Mouse (Mus musculus): ENCODE measurements around the gene Cntn4.

Gene Cntn4

GRCm38 (mm10) chr6:106078629-106079028, 401.2 kb downstream of the Cntn4 start:
- DNase-seq (ENCODE audit: inconsistent ontology term): no peak

DNA sequence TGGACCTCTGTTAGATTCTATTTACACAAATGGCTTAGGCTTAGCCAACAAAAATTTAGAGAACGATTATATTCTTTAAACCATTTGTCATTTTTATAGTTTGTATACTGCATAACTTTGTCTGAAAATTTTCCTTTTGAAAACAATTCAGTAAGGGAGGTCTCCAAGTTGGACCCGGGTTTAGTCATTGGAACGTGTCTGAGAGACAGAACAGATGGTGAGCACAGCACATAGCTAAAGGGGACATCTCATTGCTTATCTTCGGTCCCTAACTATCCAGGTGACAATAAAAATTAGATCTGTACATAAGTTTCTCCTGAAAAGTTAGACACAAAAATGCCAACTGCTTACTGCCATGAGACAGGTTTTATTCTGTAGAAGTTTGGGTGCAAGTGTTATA, 420.4 kb downstream of the Cntn4 start:
- DNase-seq (ENCODE audit: inconsistent ontology term): no peak

DNA sequence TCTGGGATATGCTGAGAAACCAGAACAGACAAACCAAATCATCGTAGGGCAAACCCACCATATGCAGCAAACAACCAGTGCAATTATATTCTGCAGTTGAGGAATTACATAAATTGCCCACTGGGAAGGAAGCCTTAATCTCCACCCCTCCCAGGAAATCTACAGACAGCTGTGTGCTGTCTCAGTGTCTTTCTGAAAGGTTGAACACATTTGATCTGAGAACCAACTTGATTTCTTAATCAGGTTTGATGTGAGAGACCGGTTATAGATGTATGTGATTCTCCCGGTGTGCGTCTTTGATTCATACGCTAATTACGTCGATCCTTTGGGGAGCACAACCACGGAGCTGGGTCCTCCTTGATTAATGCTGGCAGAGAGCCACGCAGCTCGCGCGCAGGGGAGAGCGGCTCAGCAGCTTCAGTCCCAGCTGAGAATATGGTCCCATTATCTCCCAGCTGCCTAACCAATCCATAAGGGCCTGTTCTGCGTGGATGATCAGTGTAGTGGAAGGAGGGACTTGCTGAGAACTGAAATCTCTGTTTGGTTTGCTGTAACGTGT, 441.1 kb downstream of the Cntn4 start:
- peak; percentile 59 for DNase-seq (ENCODE audit: inconsistent ontology term)

DNA sequence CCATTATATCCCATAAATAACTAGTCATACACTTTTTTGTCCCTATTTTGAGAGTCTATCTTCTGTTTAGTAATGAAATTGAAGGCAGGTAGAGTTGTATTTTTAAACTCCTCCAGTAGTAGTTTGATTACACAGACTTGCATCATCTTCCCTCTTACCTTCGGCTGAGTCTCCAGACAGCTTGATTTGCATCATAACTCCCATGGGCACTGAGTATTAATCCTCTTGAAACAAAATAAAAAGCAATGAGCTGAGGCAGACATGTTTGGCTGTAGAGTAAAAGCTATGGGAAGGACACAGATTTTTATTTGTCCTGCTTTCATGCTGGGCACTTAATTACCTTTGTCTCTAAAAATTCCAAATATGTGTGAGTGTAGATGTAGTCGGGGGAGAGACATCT, 476.1 kb downstream of the Cntn4 start:
- DNase-seq (ENCODE audit: inconsistent ontology term): peak; percentile 11

GRCm38 (mm10) chr6:106155362-106155761, 477.9 kb downstream of the Cntn4 start:
- no peak for DNase-seq (ENCODE audit: inconsistent ontology term)

DNA sequence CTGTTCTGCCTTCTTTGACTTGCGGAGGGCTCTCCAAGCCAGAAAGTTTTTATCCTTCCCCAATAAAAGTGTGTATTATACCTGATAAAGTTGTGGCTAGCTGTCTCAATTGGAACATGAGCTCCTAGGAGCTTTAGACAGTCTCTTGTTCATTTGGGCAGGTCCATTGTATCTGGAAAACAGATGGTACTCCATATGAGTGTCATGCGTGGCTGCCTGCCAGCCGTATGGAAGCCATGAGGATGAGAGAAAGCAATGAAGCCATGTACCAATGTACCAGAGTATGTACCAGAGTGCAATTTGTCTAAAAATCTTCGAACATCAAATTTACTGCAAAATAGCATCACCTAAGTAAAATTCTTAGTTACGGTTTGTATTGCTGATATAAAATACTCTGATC, 500.1 kb downstream of the Cntn4 start:
- no peak for DNase-seq (ENCODE audit: inconsistent ontology term)

DNA sequence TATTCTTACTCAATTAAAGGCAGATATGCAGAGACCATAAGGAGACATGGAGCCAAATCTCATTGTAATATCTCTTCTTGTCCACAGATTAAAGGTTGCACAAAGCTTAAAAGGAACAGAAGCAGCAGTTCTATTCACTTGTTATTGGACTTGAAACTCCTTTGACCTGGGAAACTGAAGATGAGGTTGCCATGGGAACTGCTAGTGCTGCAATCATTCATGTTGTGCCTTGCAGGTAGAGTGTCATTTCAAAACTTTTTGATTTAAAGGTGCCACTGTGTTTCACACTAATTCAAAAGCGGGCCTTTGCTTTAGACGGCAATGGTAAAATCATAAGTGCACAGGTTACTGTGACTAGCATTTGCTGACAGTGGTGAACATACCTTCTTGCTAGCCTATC, 504.1 kb downstream of the Cntn4 start:
- DNase-seq (ENCODE audit: inconsistent ontology term): no peak

GRCm38 (mm10) chr6:106200974-106201373, 523.5 kb downstream of the Cntn4 start:
- peak; percentile 36 for DNase-seq (ENCODE audit: inconsistent ontology term)

DNA sequence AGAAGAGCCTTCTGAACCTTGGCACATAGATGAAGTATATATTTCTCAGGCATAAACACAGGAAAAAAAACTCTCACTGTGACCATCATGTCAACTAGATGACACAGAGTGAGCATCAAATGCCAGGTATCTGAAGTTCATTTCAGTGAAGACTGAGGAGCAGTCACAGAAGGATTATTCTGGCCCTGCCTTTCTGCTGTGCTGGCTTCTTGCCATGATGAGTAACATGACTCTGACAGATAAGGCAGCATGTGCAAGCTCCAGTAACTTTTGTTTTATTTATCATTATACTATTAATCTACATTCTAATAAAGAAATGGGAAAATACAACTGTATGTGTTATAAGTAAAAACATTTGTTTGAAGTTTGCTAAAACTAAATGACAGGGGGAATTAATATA, 529.9 kb downstream of the Cntn4 start:
- no peak for DNase-seq (ENCODE audit: inconsistent ontology term)

- no peak for DNase-seq (ENCODE audit: inconsistent ontology term)
These were observed 535.6 kb downstream of the Cntn4 start for GRCm38 (mm10) chr6:106213071-106213470.

DNA sequence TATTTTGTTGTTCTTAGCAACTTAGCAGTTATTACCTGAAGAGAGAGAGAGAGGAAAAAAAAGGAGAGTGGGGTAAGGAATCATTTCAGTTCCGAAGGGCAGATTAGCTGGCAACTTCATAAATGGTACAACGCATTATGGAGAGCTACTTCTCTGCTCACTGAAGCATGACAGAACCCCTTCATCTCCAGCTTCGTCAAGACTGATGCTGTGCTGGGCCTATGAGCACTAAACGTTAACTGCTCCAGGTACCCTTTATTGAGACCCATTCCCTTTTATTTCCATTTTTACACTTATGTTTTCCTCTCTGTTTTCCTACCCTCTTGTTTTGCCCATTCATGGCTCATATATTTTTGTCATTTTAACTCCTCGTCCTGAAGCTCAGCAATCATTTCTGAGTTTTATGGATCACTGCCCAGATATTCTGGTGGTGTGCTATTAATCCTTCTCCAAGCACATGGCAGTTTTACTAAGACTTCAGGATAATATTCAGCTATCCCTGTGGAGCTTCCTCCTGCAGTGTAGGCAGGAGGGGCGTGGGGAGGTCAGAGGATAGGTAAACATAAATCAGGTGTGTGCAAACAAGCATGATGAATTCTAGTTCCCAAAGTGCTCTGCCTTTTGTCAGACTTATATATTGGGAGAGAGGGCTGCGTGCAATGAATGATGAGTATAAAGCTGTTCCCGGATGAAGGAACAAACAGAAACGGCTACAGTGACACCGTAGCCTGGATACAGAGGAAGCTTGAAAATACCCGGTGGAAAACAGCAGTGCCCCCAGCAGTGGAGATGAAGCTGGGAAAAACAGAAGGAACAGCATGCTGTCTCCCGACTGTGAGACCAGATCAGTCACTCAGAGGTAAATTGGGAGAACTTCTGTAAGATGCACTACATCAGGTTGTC, 559.8 kb downstream of the Cntn4 start:
- DNase-seq (ENCODE audit: inconsistent ontology term): no peak

DNA sequence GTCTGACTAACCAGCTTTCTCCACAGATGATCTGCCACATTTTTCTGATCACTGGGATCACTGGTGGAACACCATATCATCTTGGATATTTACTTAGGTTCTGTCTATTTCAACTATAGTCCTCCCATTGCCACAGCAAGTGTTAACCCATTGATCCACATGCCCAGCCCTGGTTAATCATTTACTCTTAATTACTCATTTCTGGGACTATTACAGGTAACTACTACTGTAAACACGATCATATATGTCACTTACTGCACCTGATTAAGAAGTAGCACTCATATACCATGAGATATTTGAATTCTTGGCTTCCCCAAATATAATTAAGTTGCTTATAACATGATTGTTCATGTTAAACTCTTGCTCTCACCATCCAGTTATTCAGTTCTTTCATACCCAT, 564.1 kb downstream of the Cntn4 start:
- DNase-seq (ENCODE audit: inconsistent ontology term): no peak

DNA sequence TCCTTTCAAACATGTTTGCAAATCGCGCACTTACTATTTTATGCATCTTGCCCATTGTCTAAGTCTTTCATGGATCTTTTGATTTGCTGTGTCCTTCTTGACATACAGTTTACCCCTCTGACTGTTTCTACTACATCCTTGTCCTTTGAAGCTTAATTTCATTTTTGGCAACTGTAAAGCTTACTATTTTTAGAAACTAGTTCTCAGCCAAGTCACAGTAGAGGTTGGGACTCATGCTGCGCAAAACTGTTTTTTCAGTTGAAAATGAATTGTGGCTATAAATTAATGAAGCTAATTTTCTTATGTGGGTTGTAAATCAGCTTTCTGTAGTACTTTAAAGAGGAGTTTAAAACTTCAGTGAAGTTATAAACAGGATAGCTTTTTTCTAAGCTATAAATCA, 585.9 kb downstream of the Cntn4 start:
- peak; percentile 13 for DNase-seq (ENCODE audit: inconsistent ontology term)

DNA sequence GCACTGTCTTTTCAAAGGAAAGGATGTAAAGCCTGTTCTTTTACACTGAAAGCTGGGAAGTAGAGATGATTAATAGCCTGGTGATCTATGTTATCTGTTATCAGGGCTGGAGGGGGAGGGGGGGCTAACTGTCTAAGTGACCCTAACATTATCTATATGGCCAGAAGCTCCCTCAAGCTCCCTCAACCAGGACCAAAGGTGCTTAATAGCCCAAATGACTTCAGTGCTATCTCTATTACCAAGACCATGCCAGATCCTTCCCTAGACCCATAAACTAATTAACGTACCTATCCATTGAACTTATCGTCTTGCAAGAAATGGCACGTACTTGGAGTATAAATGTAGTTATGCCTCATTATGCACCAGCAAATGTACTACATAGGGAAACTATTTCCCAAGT, 588.0 kb downstream of the Cntn4 start:
- DNase-seq (ENCODE audit: inconsistent ontology term): no peak

- DNase-seq (ENCODE audit: inconsistent ontology term): no peak
These were observed 588.8 kb downstream of the Cntn4 start for GRCm38 (mm10) chr6:106266304-106266703.

GRCm38 (mm10) chr6:106268723-106269122, 591.3 kb downstream of the Cntn4 start:
- DNase-seq (ENCODE audit: inconsistent ontology term): no peak

DNA sequence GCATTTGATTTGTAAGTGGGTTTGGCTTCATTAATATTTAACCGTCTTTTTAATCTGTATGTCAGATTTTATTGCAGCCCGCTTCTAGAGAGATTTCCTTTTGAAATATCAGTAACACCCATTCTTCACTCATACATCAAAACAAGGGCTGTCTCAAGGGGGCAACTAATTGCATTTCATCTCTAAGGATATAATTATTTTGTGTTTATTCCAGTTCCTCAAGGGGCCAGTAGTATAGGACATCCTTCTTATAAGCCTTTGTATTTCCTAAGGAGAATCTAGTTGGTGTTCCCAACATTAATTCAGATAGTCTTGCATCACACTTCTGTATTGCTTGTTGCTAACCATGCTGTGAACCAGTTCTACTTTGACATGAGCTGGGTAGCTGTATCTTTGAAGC, 599.7 kb downstream of the Cntn4 start:
- DNase-seq (ENCODE audit: inconsistent ontology term): no peak

- no peak for DNase-seq (ENCODE audit: inconsistent ontology term)
These were observed 604.2 kb downstream of the Cntn4 start for GRCm38 (mm10) chr6:106281621-106282020.

GRCm38 (mm10) chr6:106283815-106284214, 606.4 kb downstream of the Cntn4 start:
- no peak for DNase-seq (ENCODE audit: inconsistent ontology term)

DNA sequence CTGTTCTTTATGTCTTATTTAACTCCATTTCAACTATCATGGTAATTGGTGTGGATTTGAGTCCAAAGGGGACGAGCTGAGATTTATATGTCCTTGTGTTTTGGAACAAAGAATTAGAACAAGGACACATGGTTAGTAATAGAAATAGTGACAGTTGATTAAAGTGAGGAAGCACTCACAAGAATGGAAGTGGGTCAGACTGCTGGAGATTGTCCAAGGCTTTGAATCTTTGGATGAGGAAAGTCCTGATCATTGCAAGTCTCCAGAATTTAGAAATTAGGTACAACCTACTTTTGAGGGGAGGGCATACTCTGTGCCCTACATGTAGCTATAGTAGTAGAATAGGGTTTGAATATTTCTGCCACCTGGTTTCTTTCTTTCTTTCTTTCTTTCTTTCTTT, 622.0 kb downstream of the Cntn4 start:
- no peak for DNase-seq (ENCODE audit: inconsistent ontology term)

- no peak for DNase-seq (ENCODE audit: inconsistent ontology term)
These were observed 622.7 kb downstream of the Cntn4 start for GRCm38 (mm10) chr6:106300179-106300578.

DNA sequence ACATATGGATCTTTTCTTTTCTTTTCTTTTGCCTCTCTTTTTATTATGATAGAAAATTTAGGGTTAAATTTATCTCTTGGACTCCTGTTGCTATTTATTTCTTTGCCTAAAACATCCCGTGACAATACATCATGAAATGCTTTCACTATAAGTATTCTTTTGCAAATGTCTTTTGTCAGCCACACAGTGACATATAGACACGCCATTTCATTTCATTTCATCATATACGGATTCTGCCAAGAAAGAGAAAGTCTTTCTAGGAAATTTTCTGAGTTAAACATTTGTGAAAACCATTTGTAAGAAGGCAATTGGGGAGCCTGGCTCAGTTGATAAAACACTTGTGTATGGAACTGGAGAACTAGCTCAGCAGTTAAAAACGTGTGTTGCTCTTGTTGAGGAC, 625.0 kb downstream of the Cntn4 start:
- no peak for DNase-seq (ENCODE audit: inconsistent ontology term)

DNA sequence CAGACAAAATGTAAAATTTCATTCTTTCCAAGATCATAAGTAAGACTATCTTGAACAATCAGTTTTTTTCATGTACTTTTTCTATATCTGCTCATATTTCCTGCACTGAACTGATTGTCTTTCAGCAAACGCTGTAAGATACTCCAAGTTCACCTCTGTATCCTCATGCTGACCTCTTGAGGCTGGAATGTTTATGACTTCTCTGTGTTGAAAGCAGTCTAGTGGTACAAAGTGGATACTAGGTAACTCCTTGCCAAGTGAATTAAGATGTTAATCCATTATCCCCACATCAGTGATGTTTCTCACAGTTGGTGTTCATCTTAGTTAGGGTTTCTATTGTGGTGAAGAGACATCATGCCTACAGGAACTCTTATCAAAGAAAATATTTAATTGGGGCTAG, 651.5 kb downstream of the Cntn4 start:
- DNase-seq (ENCODE audit: inconsistent ontology term): peak; percentile 9
